Mouse (Mus musculus): ENCODE results near the gene Snx30.
A peak's percentile ranks its signal among the peaks of the same experiment; 100 is the strongest.

Snx30 gene

DNA sequence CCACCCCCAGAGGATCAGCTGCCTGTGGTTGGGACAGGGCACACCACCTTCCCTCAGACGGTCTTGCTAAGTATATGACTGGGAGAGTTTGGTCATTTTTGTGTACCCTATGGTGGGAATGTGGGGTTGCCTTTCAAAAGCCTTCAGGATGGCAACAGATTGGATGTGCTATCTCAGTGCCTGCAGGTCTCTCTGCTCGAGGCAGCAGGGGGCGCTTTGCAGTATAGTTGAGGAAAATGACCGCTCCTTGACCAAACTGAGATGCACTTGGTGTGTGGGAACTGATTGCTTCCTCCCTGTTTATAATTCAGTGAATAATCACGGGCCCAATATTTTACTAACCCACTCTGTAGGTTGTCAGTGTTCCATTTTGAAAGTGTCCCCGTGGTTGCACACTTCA lies 96.9 kb downstream of the Snx30 start:
- DNase-seq (ENCODE audit: low spot score) = no peak

DNA sequence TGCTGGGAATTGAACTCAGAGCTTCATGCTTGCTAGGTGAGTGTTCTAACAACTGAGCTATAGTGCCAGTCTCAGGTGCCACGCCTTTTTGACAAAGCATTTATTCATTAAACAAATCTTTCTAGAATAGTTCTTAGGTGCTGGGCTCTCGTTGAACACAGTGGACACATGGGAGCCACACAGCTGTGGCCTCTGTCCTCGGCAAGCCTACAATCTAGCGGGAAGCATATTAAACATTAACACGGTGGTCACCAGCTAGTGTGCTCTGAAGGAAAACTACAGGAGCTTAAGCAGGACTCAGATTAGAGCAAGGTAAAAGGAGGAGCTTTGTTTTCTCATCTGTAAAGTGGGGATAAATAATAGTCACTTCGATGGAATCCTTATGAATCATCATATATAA lies 101.5 kb downstream of the Snx30 start:
- DNase-seq (ENCODE audit: low spot score) = no peak

DNA sequence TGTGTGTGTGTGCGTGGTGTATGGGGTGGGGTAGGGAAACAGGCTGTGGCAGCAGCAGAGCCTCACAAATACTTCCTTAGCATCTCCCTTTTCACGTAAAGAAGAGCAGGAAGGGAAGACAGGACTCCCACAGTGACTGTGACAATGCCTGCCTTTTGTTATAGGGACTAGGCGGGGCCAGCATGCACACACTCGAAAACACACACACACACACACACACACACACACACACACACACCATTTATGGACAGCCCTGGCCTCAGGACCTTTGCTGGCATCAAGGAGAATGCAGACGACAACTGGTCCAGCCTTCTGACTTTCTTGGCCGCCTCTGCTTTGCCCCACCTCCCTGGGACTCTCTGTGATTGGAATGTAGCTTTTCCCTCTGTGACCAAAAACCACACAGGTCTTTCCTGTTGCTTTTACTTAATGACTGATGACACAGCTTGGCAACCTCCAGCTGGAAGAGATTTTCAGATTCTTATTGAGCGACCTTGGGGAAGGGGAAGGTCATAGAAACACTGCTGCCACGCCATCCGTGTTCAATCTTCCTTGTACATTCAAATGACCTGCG lies 102.1 kb downstream of the Snx30 start:
- DNase-seq (ENCODE audit: low spot score) = peak; percentile 14

GRCm38 (mm10) chr4:59908785-59909184 lies 103.1 kb downstream of the Snx30 start:
- peak; percentile 80 for DNase-seq (ENCODE audit: low spot score)

- no peak for DNase-seq (ENCODE audit: low spot score)
These were observed 109.2 kb downstream of the Snx30 start, which contains the start of gene Slc46a2 for GRCm38 (mm10) chr4:59914608-59915403. Gene Slc46a2 (minus strand): TSS chr4:59915056.

GRCm38 (mm10) chr4:59917966-59918365 lies 112.3 kb downstream of the Snx30 start:
- no peak for DNase-seq (ENCODE audit: low spot score)

GRCm38 (mm10) chr4:59925082-59925481 lies 119.4 kb downstream of the Snx30 start:
- DNase-seq (ENCODE audit: low spot score) = no peak

DNA sequence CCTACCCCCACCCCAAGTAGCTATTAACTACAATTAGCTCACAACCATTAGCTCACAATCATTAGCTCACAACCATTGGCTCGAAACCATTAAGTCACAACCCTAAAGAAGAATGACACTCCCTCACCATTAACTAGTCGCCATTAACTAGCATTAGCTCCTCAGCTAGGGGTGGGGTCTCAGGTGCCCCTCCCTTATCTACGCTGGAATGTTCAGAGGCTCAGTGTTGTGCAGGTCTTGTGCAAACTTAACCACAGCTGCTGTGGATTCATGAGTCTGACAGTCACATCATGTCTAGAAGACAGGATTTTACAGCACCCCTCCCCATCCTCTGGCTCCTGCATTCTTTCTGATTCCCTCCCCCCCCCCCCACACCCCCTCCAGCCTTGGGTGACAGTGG lies 122.0 kb downstream of the Snx30 start:
- no peak for DNase-seq (ENCODE audit: low spot score)

DNA sequence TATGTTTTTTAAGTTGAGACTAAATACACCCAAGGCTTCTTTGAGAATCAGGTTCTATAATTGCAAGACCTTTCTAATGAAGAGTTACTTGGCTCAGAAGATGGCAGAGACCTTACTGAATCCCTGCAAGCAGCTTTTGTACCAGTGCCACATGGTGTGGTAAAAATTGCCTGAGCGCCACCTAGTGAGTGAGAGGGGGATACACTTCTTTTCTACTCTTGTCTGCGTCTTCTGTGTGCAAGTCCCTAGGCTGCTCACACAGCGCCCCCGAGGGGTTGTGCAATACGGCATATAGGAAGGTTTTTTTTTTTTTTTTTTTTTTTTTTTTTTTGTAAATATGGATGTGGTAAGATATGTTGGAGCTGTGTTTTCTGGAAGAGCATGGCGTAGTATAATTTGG lies 122.7 kb downstream of the Snx30 start:
- DNase-seq (ENCODE audit: low spot score) = peak; percentile 84

DNA sequence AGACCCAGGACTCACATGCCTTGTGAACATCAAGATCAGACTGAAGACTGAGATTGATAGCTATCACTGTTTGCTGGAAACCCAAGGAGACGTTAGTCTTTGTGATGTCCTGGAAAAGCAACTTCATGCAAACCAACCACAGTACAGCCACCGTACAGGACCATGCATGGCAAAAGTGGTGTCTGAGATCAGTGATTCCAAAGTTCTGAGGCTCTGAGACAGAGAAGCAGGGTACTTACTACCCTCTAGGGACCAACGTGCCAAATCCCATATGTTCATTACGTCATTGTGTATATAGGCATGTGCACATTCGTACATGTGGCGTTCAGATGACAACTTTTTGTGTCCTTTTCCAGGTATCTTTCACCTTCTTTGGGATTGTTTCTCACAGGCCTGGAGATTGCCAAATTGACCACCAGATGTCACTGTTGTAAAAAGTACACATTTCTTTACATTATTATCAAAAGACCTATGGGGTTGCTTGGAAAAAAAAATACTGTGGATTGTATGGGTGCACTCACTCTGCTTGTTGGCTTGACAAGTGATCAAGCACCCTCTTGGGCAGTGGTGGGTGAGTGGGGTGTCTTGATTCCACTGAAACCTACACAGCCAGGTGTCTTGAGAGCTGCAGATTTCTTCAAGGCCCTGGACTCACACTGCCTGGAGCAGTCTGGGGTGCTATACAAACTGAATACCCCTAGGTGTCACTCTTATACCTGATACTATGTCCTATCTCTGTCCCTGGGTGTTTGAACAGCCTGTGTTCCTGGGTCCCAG lies 127.1 kb downstream of the Snx30 start:
- DNase-seq (ENCODE audit: low spot score) = peak; percentile 14

DNA sequence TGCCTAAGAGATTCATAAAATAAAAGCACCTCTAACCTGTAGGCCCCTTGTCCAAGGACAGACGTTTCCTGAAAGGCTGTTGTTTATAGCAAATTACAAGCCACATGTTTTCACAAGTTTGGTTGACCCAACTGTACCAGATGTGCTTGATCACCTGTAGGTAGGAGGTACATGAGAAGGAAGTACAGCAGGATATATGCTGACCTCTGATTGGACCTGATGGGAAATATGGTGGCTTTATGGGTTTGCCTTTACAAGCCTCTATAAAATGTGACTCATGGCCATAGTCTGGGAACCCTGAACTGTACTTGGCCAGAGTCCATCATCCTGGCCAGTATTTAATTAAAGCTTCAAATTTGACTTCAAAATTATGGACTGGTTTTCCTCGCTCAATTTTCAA lies 131.9 kb downstream of the Snx30 start:
- no peak for DNase-seq (ENCODE audit: low spot score)
